8 mouse cellular contexts compared by ENCODE assay signal in the genomic region with DNA sequence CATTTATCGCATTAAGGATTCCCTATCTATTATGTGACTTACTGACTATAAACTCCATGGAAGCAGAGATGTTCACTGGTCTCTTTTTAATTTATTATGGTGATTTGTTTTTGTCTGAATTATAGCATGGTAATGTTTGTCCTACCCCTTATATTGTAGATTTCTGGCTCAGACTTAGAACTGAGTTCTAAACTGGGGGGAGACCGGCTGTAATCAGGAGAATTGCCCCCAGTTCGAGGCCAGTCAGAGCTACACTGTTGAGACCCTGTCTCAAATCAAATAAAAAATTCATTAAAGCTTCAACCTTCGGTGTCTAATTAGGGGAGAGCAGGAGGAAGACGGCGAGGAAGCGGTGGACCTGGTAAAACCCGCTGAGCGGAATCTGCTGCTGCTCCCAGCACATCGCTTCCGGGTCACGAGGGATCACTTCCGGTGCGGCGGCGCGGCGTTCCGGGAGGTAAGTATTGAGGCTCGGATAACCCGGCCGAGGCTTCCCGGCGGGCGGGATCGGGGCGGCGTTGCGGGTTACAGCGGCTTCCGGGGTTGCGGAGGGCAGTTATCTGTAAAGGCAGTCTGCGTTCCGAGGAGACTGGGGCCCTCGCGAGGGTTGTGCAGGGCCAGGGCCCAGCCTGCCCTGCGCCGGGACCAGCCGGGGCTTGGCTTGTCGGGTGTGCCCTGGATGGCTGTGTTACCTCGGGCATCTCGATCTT. TPM values are rescaled to one million over a fixed set of nuclear protein-coding genes. Genes with fewer than 3 reads are reported as not detected.
DNase-seq lines count a peak whose midpoint lies in the region; ATAC-seq and TF ChIP-seq lines count a peak whose summit lies in the region.

TSS of gene Manbal (plus strand) at position 411 of the 710 bp plus-strand sequence.

- H3K9ac ChIP-seq in lung, postnatal 0 days (replicated peaks; ENCODE audit: low read depth) = peak within 1 kb of the TSS; percentile 92

- peak; percentile 96 for ATAC-seq in frontal cortex, adult (ENCODE audit: low TSS enrichment)
- peak; percentile 94 for ATAC-seq in lung, postnatal 0 days

- no peak for TF ChIP-seq EP300 in lung, postnatal 0 days (IDR thresholded peaks at IDR 0.05)

- H3K27ac ChIP-seq in hindbrain, embryonic 10.5 days = peak within 1 kb of the TSS; percentile 97
- H3K27ac ChIP-seq in lung, postnatal 0 days (ENCODE audit: low read length) = peak within 1 kb of the TSS; percentile 94

- no peaks in the 10 kb centered on the region for H3K27me3 ChIP-seq in hindbrain, embryonic 10.5 days (ENCODE audit: insufficient read depth, poor library complexity, severe bottlenecking)
- no peaks in the 10 kb centered on the region for H3K27me3 ChIP-seq in lung, postnatal 0 days (replicated peaks; ENCODE audit: insufficient read depth, low read length)

- H3K4me2 ChIP-seq in lung, postnatal 0 days (replicated peaks; ENCODE audit: low read depth, low read length) = peak within 1 kb of the TSS; percentile 88

- H3K9me3 ChIP-seq in hindbrain, embryonic 10.5 days = no peaks in the 10 kb centered on the region
- no peaks in the 10 kb centered on the region for H3K9me3 ChIP-seq in lung, postnatal 0 days (ENCODE audit: low read length)

- peak within 1 kb of the TSS; percentile 86 for H3K4me3 ChIP-seq in hindbrain, embryonic 10.5 days
- peak within 1 kb of the TSS; percentile 72 for H3K4me3 ChIP-seq in lung, postnatal 0 days (ENCODE audit: low read depth, low read length)

- peaks cover 31% of the 10 kb centered on the region for H3K4me1 ChIP-seq in hindbrain, embryonic 10.5 days (replicated peaks)
- peaks cover 1% of the 10 kb centered on the region; the same call in 1 of the 2 replicates for H3K4me1 ChIP-seq in lung, postnatal 0 days (ENCODE audit: insufficient read depth, low read depth, low read length)

- TF ChIP-seq CTCF in lung, postnatal 0 days (IDR thresholded peaks at IDR 0.05) = no peak

- DNase-seq in MEL-GATA-1-ER (ENCODE audit: extremely low read depth, low read depth) = peak; percentile 77
- peak; percentile 95 for DNase-seq in cerebellum, adult 8-10 months
- DNase-seq in hindbrain, embryonic 10.5 days (ENCODE audit: low spot score) = peak; percentile 94
- peak; percentile 91 for DNase-seq in layer of hippocampus, adult 9-11 months
- DNase-seq in lung, postnatal 0 days (ENCODE audit: low spot score) = peak; percentile 91
- peak; percentile 97 for DNase-seq in ovary, postnatal 14 days (ENCODE audit: low spot score)
- peak; percentile 98 for DNase-seq in thymus, postnatal 14 days

- peaks cover 16% of the 10 kb centered on the region; the same call in 1 of the 2 replicates for H3K36me3 ChIP-seq in hindbrain, embryonic 10.5 days
- H3K36me3 ChIP-seq in lung, postnatal 0 days (ENCODE audit: insufficient read depth, low read length) = no peaks in the 10 kb centered on the region

- WGBS in hindbrain, embryonic 10.5 days = 4% methylated on average over 42 of the region's 42 CpGs
- WGBS in lung, postnatal 0 days = 3% methylated on average over 42 of the region's 42 CpGs

RNA-seq across cellular contexts. Expression of gene Manbal, which starts in this region (rescaled TPM):
- polyA plus RNA-seq in hindbrain, embryonic 10.5 days (2016; fragmentation: Nextera tagmentation; extraction: Ambion mirVana) = 67.0 and 85.8 TPM in 2 replicates
- polyA plus RNA-seq in lung, postnatal 0 days (2015; fragmentation: Nextera tagmentation; extraction: Ambion mirVana) = 95.7 and 100 TPM in 2 replicates

Comparison
In these comparisons a context has a peak if more than half of its experiments do, and no peak if none do; other contexts are left out.
1. Peak in every context shown above with its lines: DNase-seq, ATAC-seq, H3K4me3 ChIP-seq and H3K27ac ChIP-seq.